Mouse (Mus musculus) midbrain, postnatal 0 days (tissue): Measurements from ENCODE around the gene Zfp933. TPM values are rescaled to one million over a fixed set of nuclear protein-coding genes. Genes with fewer than 3 reads are reported as not detected.
"Not testable (repeated sequence)": the region's sequence is repeated elsewhere in the genome, so short reads cannot be mapped to it uniquely, and the experiment has no call there.

Source experiments
- ATAC-seq: fragments of 200-750 bp; cut with Nextera tagmentation; 2 replicates; pipeline ENCODE4 v1.8.0; 2017; ENCODE audit warnings: moderate number of reproducible peaks, mild to moderate bottlenecking, moderate TSS enrichment, moderate library complexity; ENCODE audit not compliant: low FRiP score
- DNase-seq: peaks from one replicate; pipeline ENCODE4 v3.0.0-alpha.2; 2015; ENCODE audit warnings: low spot score
- H3K27ac ChIP-seq: fragments of 300-500 bp; sonication (generic); 2 replicates; pipeline ENCODE4 v1.5.1; 2014; ENCODE audit warnings: low read depth, mild to moderate bottlenecking, low read length, mixed read lengths
- H3K27me3 ChIP-seq: fragments of 300-500 bp; sonication (generic); 2 replicates; pipeline ENCODE4 v1.6.1; 2014; ENCODE audit warnings: low read length, control low read depth, mixed read lengths; ENCODE audit not compliant: insufficient read depth
- H3K36me3 ChIP-seq: fragments of 300-500 bp; sonication (generic); 2 replicates; pipeline ENCODE4 v1.6.1; 2014; ENCODE audit warnings: low read length, control low read depth, mixed read lengths; ENCODE audit not compliant: insufficient read depth
- H3K4me1 ChIP-seq: fragments of 300-500 bp; sonication (generic); 2 replicates; pipeline ENCODE4 v1.6.1; 2014; ENCODE audit warnings: mild to moderate bottlenecking, control low read depth, antibody characterized with exemption, low read length, mixed read lengths; ENCODE audit not compliant: insufficient read depth
- H3K4me2 ChIP-seq: fragments of 300-500 bp; sonication (generic); 2 replicates; pipeline ENCODE4 v1.6.1; 2014; ENCODE audit warnings: low read depth, mild to moderate bottlenecking, low read length, mixed read lengths; ENCODE audit not compliant: poor library complexity, severe bottlenecking
- H3K4me3 ChIP-seq: fragments of 300-500 bp; sonication (generic); 2 replicates; pipeline ENCODE4 v1.5.1; 2014; ENCODE audit warnings: low read depth, mild to moderate bottlenecking, low read length, moderate library complexity
- H3K9ac ChIP-seq: fragments of 300-500 bp; sonication (generic); replicated peaks from 2 replicates; pipeline ENCODE4 v1.6.1; 2014; ENCODE audit warnings: mild to moderate bottlenecking, low read length, moderate library complexity, mixed read lengths; ENCODE audit not compliant: poor library complexity, severe bottlenecking
- H3K9me3 ChIP-seq: fragments of 300-500 bp; sonication (generic); 2 replicates; pipeline ENCODE4 v1.6.1; 2016; ENCODE audit warnings: low read length, control low read depth
- CTCF ChIP-seq: IDR thresholded peaks from 2 replicates; pipeline ENCODE4 v1.5.1; 2016; ENCODE audit warnings: antibody characterized with exemption, mild to moderate bottlenecking
- WGBS: fragments of 180-500 bp; shearing (Covaris S2); extraction: QIAGEN DNeasy Blood & Tissue Kit; methylation state at CpG from one replicate; pipeline ENCODE4 v1.1.7; 2014; 5-methylcytosine and 5-hydroxymethylcytosine counted together
- polyA plus RNA-seq: library from polyadenylated mRNA; unstranded; fragments of >200 nt; fragmentation: Nextera tagmentation; extraction: Ambion mirVana; gene quantifications from 2 replicates; pipeline ENCODE4 v1.2.1, GENCODE M21; 2015
- total RNA-seq: library from RNA; depleted of rRNA; stranded (reverse); fragments of >200 nt; gene quantifications from 2 replicates; pipeline ENCODE4 v1.2.3, GENCODE M21; 2014

Gene Zfp933
- total and polyA plus RNA-seq, 2 experiments from 2014 or later: 4.2 to 11.2 TPM

GRCm38 (mm10) chr4:147867563-147868449 lies 19.6 kb upstream of the Zfp933 start:
- 7% methylated on average over 22 of the region's 22 CpGs for WGBS
- Histone ChIP-seq H3K4me3 (peak overlapping the region; percentile 53), H3K9ac (peak overlapping the region; percentile 54), H3K9me3 (no peaks in the 10 kb centered on the region), H3K27ac (peak overlapping the region; percentile 80), H3K4me1 (peaks cover 8% of the 10 kb centered on the region; the same call in 1 of the 2 replicates), H3K4me2 (peak overlapping the region; percentile 51), H3K27me3 (no peaks in the 10 kb centered on the region), H3K36me3 (peaks cover 18% of the 10 kb centered on the region; the same call in 1 of the 2 replicates)
- ATAC-seq (peak; percentile 75), DNase-seq (peak; percentile 51)
- TF ChIP-seq CTCF: peak; percentile 47

- H3K27ac ChIP-seq, DNase-seq, H3K9me3 ChIP-seq, H3K4me2 ChIP-seq, H3K4me3 ChIP-seq, ATAC-seq, H3K27me3 ChIP-seq, H3K9ac ChIP-seq, H3K4me1 ChIP-seq: not testable (repeated sequence)
- WGBS: 60% methylated on average over 3 of the region's 3 CpGs
- peaks cover 20% of the 10 kb centered on the region for H3K36me3 ChIP-seq
Observed at GRCm38 (mm10) chr4:147866793-147867192, 18.6 kb upstream of the Zfp933 start.

GRCm38 (mm10) chr4:147866056-147866455 lies 17.9 kb upstream of the Zfp933 start:
- DNase-seq: no peak
- no peak overlapping the region for H3K9ac ChIP-seq
- H3K4me3 ChIP-seq: no peak overlapping the region
- H3K27ac ChIP-seq: no peak overlapping the region
- peaks cover 27% of the 10 kb centered on the region for H3K36me3 ChIP-seq
- H3K9me3 ChIP-seq: no peaks in the 10 kb centered on the region
- WGBS: 98% methylated on average over 9 of the region's 9 CpGs
- ATAC-seq: no peak
- H3K4me2 ChIP-seq: no peak overlapping the region
- H3K4me1 ChIP-seq: peaks cover 8% of the 10 kb centered on the region; the same call in 1 of the 2 replicates
- no peaks in the 10 kb centered on the region for H3K27me3 ChIP-seq
- no peak for TF ChIP-seq CTCF

- Histone ChIP-seq H3K4me2 (no peak overlapping the region), H3K27me3 (no peaks in the 10 kb centered on the region), H3K4me3 (no peak overlapping the region), H3K36me3 (peaks cover 29% of the 10 kb centered on the region), H3K9ac (no peak overlapping the region), H3K9me3 (no peaks in the 10 kb centered on the region), H3K27ac (no peak overlapping the region), H3K4me1 (peaks cover 8% of the 10 kb centered on the region; the same call in 1 of the 2 replicates)
- ATAC-seq (no peak), DNase-seq (no peak)
- TF ChIP-seq CTCF: no peak
- 95% methylated on average over 6 of the region's 6 CpGs for WGBS
Observed at GRCm38 (mm10) chr4:147865651-147866050, 17.5 kb upstream of the Zfp933 start.

- DNase-seq (no peak), ATAC-seq (no peak)
- H3K36me3 ChIP-seq: peaks cover 29% of the 10 kb centered on the region
- H3K27ac ChIP-seq: no peak overlapping the region
- H3K9me3 ChIP-seq: no peaks in the 10 kb centered on the region
- H3K4me3 ChIP-seq: no peak overlapping the region
- 88% methylated on average over 3 of the region's 3 CpGs for WGBS
- no peaks in the 10 kb centered on the region for H3K27me3 ChIP-seq
- H3K9ac ChIP-seq: no peak overlapping the region
- no peaks in the 10 kb centered on the region for H3K4me1 ChIP-seq
- TF ChIP-seq CTCF: no peak
- no peak overlapping the region for H3K4me2 ChIP-seq
Observed at GRCm38 (mm10) chr4:147862051-147862450, 13.9 kb upstream of the Zfp933 start.

GRCm38 (mm10) chr4:147850776-147851175 lies 2.6 kb upstream of the Zfp933 start:
- WGBS: 74% methylated on average over 2 of the region's 2 CpGs
- no peak for ATAC-seq

More at GRCm38 (mm10) chr4:147850776-147851175, 2.6 kb upstream of the Zfp933 start:
- H3K27ac ChIP-seq: no peak overlapping the region
- H3K4me3 ChIP-seq: no peak overlapping the region
- H3K27me3 ChIP-seq: no peaks in the 10 kb centered on the region
- no peak overlapping the region for H3K4me2 ChIP-seq
- no peaks in the 10 kb centered on the region for H3K4me1 ChIP-seq
- TF ChIP-seq CTCF: no peak
- H3K9ac ChIP-seq: no peak overlapping the region
- H3K36me3 ChIP-seq: no peaks in the 10 kb centered on the region
- no peaks in the 10 kb centered on the region for H3K9me3 ChIP-seq
- DNase-seq: no peak
